Mouse (Mus musculus) heart, postnatal 36 days (tissue): ENCODE measurements at regions not wholly inside any gene's neighbourhood (a gene's known extent, or its start where the extent isn't known, plus 50 kb on each side); places are given as distances from the start of the nearest gene placed in this dataset.

Experiments
- DNase-seq, 2 experiments: peaks; one replicate each; pipeline ENCODE4 v3.0.0; 2021 to 2022
- intact Hi-C: fragments of 180-260 bp; cut with DNase I; formaldehyde crosslinking; loops from one replicate; pipeline ENCODE4 v1.15.1; 2025

GRCm38 (mm10) chr15:27258984-27259853, 207.3 kb upstream of the Ank start:
- intact Hi-C loops, result no loop called here
- DNase-seq, result no peak

- intact Hi-C loops, result no loop called here
Measured at GRCm38 (mm10) chr15:27259854-27260191, 206.7 kb upstream of the Ank start.

GRCm38 (mm10) chr15:27270203-27270602, 196.3 kb upstream of the Ank start:
- no peak for DNase-seq
- intact Hi-C loops, result no loop called here

More at GRCm38 (mm10) chr15:27259854-27260191, 206.7 kb upstream of the Ank start:
- no peak for DNase-seq

- no peak for DNase-seq
- intact Hi-C loops, result no loop called here
Measured at GRCm38 (mm10) chr15:27282279-27282678, 184.2 kb upstream of the Ank start.

GRCm38 (mm10) chr15:27303856-27304255, 162.6 kb upstream of the Ank start:
- intact Hi-C loops, result no loop called here
- DNase-seq, result no peak

GRCm38 (mm10) chr15:27304256-27304655, 162.2 kb upstream of the Ank start:
- DNase-seq, result no peak
- intact Hi-C loops, result no loop called here

GRCm38 (mm10) chr15:27305035-27305434, 161.4 kb upstream of the Ank start:
- DNase-seq, result no peak
- intact Hi-C loops, result no loop called here

GRCm38 (mm10) chr15:27308639-27309038, 157.8 kb upstream of the Ank start:
- intact Hi-C loops, result no loop called here
- no peak for DNase-seq

- intact Hi-C loops, result loop anchor here (2.0 to 10.0 kb wide), 2 partner anchors 327 to 509 kb away; no protein-coding TSS in a partner anchor
- no peak for DNase-seq
Measured at GRCm38 (mm10) chr15:27315964-27316745, 150.3 kb upstream of the Ank start.

- DNase-seq, result no peak
- intact Hi-C loops, result loop anchor here (2.0 to 10.0 kb wide), 2 partner anchors 326 to 508 kb away; no protein-coding TSS in a partner anchor
Measured at GRCm38 (mm10) chr15:27316746-27317129, 149.7 kb upstream of the Ank start.

- intact Hi-C loops, result no loop called here
Measured at GRCm38 (mm10) chr15:27321915-27322665, 144.4 kb upstream of the Ank start.

GRCm38 (mm10) chr15:27325847-27326548, 140.5 kb upstream of the Ank start:
- DNase-seq, result peak; percentile 64
- intact Hi-C loops, result loop anchor here (1.0 to 2.0 kb wide), 3 partner anchors 139 to 286 kb away; no protein-coding TSS in a partner anchor

More at GRCm38 (mm10) chr15:27321915-27322665, 144.4 kb upstream of the Ank start:
- no peak for DNase-seq

GRCm38 (mm10) chr15:27326549-27326876, 140.0 kb upstream of the Ank start:
- intact Hi-C loops, result loop anchor here (1.0 to 2.0 kb wide), 3 partner anchors 138 to 286 kb away; no protein-coding TSS in a partner anchor
- DNase-seq, result no peak

GRCm38 (mm10) chr15:27327744-27328143, 138.7 kb upstream of the Ank start:
- intact Hi-C loops, result loop anchor here (2.0 kb wide), 1 partner anchor 137 kb away; no protein-coding TSS in a partner anchor
- no peak for DNase-seq

- DNase-seq, result no peak
- intact Hi-C loops, result no loop called here
Measured at GRCm38 (mm10) chr15:27328441-27328840, 138.0 kb upstream of the Ank start.

GRCm38 (mm10) chr15:27340070-27340469, 126.4 kb upstream of the Ank start:
- intact Hi-C loops, result no loop called here
- no peak for DNase-seq

- intact Hi-C loops, result no loop called here
Measured at GRCm38 (mm10) chr15:27341518-27341976, 124.9 kb upstream of the Ank start.

GRCm38 (mm10) chr15:27358441-27358840, 108.0 kb upstream of the Ank start:
- DNase-seq, result no peak
- intact Hi-C loops, result no loop called here

More at GRCm38 (mm10) chr15:27341518-27341976, 124.9 kb upstream of the Ank start:
- no peak for DNase-seq

GRCm38 (mm10) chr15:27359271-27359670, 107.2 kb upstream of the Ank start:
- intact Hi-C loops, result no loop called here
- no peak for DNase-seq

GRCm38 (mm10) chr15:27374517-27374916, 92.0 kb upstream of the Ank start:
- intact Hi-C loops, result no loop called here
- DNase-seq, result no peak
